Mouse (Mus musculus) limb, embryonic 15.5 days (tissue): ENCODE data around the gene Polr2b. TPM values are rescaled to one million over a fixed set of nuclear protein-coding genes. Genes with fewer than 3 reads are reported as not detected.

Experiments used
- ATAC-seq: fragments of 200-750 bp; cut with Nextera tagmentation; 2 replicates; pipeline ENCODE4 v1.8.0; 2017; ENCODE audit warnings: low read depth, moderate TSS enrichment; ENCODE audit not compliant: insufficient number of reproducible peaks, low FRiP score, low TSS enrichment
- H3K27ac ChIP-seq: fragments of 300-500 bp; sonication (generic); 2 replicates; pipeline ENCODE4 v1.5.1; 2015; ENCODE audit warnings: moderate library complexity, mild to moderate bottlenecking, inconsistent platforms
- H3K27me3 ChIP-seq: fragments of 300-500 bp; sonication (generic); 2 replicates; pipeline ENCODE4 v1.6.1; 2015; ENCODE audit warnings: inconsistent platforms
- H3K36me3 ChIP-seq: fragments of 300-500 bp; sonication (generic); 2 replicates; pipeline ENCODE4 v1.6.1; 2015; ENCODE audit warnings: inconsistent platforms
- H3K4me1 ChIP-seq: fragments of 300-500 bp; sonication (generic); 2 replicates; pipeline ENCODE4 v1.6.1; 2015; ENCODE audit warnings: inconsistent platforms
- H3K4me2 ChIP-seq: fragments of 300-500 bp; sonication (generic); 2 replicates; pipeline ENCODE4 v1.6.1; 2015; ENCODE audit warnings: mild to moderate bottlenecking, inconsistent platforms
- H3K4me3 ChIP-seq: fragments of 300-500 bp; sonication (generic); 2 replicates; pipeline ENCODE4 v1.5.1; 2015; ENCODE audit warnings: mild to moderate bottlenecking, inconsistent platforms
- H3K9ac ChIP-seq: fragments of 300-500 bp; sonication (generic); 2 replicates; pipeline ENCODE4 v1.6.1; 2015; ENCODE audit warnings: inconsistent platforms
- H3K9me3 ChIP-seq: fragments of 300-500 bp; sonication (generic); 2 replicates; pipeline ENCODE4 v1.6.1; 2016; ENCODE audit warnings: inconsistent platforms
- WGBS: fragments of 180-500 bp; shearing (Covaris S2); methylation state at CpG from one replicate; pipeline ENCODE4 v1.1.7; 2015; 5-methylcytosine and 5-hydroxymethylcytosine counted together
- polyA plus RNA-seq: library from polyadenylated mRNA; unstranded; fragments of >200 nt; fragmentation: Nextera tagmentation; extraction: Ambion mirVana; gene quantifications from 2 replicates; pipeline ENCODE4 v1.2.1, GENCODE M21; 2015

Gene Polr2b
- polyA plus RNA-seq, 1 experiment from 2014 or later: 50.8 TPM

GRCm38 (mm10) chr5:77368194-77368593 lies 58.2 kb downstream of the Polr2b start:
- no peaks in the 10 kb centered on the region for H3K27me3 ChIP-seq
- peaks cover 52% of the 10 kb centered on the region for H3K4me1 ChIP-seq
- no peak overlapping the region for H3K4me2 ChIP-seq
- no peaks in the 10 kb centered on the region for H3K36me3 ChIP-seq
- WGBS: 40% methylated on average over 7 of the region's 7 CpGs
- no peaks in the 10 kb centered on the region for H3K9me3 ChIP-seq
- ATAC-seq: no peak
- H3K9ac ChIP-seq: no peak overlapping the region
- H3K4me3 ChIP-seq: no peak overlapping the region
- H3K27ac ChIP-seq: peak overlapping the region; percentile 77

GRCm38 (mm10) chr5:77369394-77369793 lies 59.4 kb downstream of the Polr2b start:
- H3K4me1 ChIP-seq: peaks cover 48% of the 10 kb centered on the region
- H3K27me3 ChIP-seq: no peaks in the 10 kb centered on the region
- no peak overlapping the region for H3K4me2 ChIP-seq
- H3K9me3 ChIP-seq: no peaks in the 10 kb centered on the region
- no peak overlapping the region for H3K27ac ChIP-seq
- no peak for ATAC-seq
- WGBS: 56% methylated on average over 5 of the region's 5 CpGs
- no peak overlapping the region for H3K9ac ChIP-seq
- no peaks in the 10 kb centered on the region for H3K36me3 ChIP-seq
- H3K4me3 ChIP-seq: no peak overlapping the region

GRCm38 (mm10) chr5:77370378-77370892 lies 60.5 kb downstream of the Polr2b start:
- Histone ChIP-seq H3K9me3 (no peaks in the 10 kb centered on the region), H3K27me3 (no peaks in the 10 kb centered on the region), H3K36me3 (no peaks in the 10 kb centered on the region), H3K4me2 (no peak overlapping the region), H3K4me1 (peaks cover 45% of the 10 kb centered on the region), H3K27ac (no peak overlapping the region), H3K4me3 (no peak overlapping the region), H3K9ac (no peak overlapping the region)
- ATAC-seq: no peak
- WGBS: 61% methylated on average over 5 of the region's 5 CpGs

- Histone ChIP-seq H3K9me3 (no peaks in the 10 kb centered on the region), H3K9ac (no peak overlapping the region), H3K27me3 (no peaks in the 10 kb centered on the region), H3K36me3 (no peaks in the 10 kb centered on the region), H3K4me3 (no peak overlapping the region), H3K4me1 (peaks cover 33% of the 10 kb centered on the region), H3K27ac (no peak overlapping the region), H3K4me2 (no peak overlapping the region)
- ATAC-seq: no peak
- 61% methylated on average over 7 of the region's 7 CpGs for WGBS
Measured at GRCm38 (mm10) chr5:77372242-77372641, 62.3 kb downstream of the Polr2b start.

- Histone ChIP-seq H3K4me3 (no peak overlapping the region), H3K4me2 (no peak overlapping the region), H3K27ac (no peak overlapping the region), H3K4me1 (peaks cover 28% of the 10 kb centered on the region), H3K36me3 (no peaks in the 10 kb centered on the region), H3K9me3 (no peaks in the 10 kb centered on the region), H3K27me3 (no peaks in the 10 kb centered on the region), H3K9ac (no peak overlapping the region)
- WGBS: 63% methylated on average over 6 of the region's 6 CpGs
- ATAC-seq: no peak
Measured at GRCm38 (mm10) chr5:77372778-77373177, 62.8 kb downstream of the Polr2b start.

- Histone ChIP-seq H3K4me2 (no peak overlapping the region), H3K36me3 (no peaks in the 10 kb centered on the region), H3K9ac (no peak overlapping the region), H3K27ac (0 out of 2 replicates have a peak overlapping the region, but pooled peaks have one; percentile 27), H3K27me3 (no peaks in the 10 kb centered on the region), H3K4me1 (peaks cover 13% of the 10 kb centered on the region), H3K4me3 (no peak overlapping the region), H3K9me3 (no peaks in the 10 kb centered on the region)
- WGBS: 59% methylated on average over 3 of the region's 3 CpGs
- no peak for ATAC-seq
Measured at GRCm38 (mm10) chr5:77374945-77375344, 65.0 kb downstream of the Polr2b start.

GRCm38 (mm10) chr5:77375546-77375945 lies 65.6 kb downstream of the Polr2b start:
- Histone ChIP-seq H3K4me1 (peaks cover 7% of the 10 kb centered on the region; the same call in 1 of the 2 replicates), H3K4me2 (no peak overlapping the region), H3K27me3 (no peaks in the 10 kb centered on the region), H3K9ac (no peak overlapping the region), H3K9me3 (no peaks in the 10 kb centered on the region), H3K4me3 (no peak overlapping the region), H3K36me3 (no peaks in the 10 kb centered on the region), H3K27ac (no peak overlapping the region)
- WGBS: 55% methylated on average over 4 of the region's 4 CpGs
- no peak for ATAC-seq

- H3K4me3 ChIP-seq: no peak overlapping the region
- H3K27me3 ChIP-seq: no peaks in the 10 kb centered on the region
- H3K4me1 ChIP-seq: peaks cover 5% of the 10 kb centered on the region; the same call in 1 of the 2 replicates
- H3K4me2 ChIP-seq: no peak overlapping the region
- no peak overlapping the region for H3K9ac ChIP-seq
- no peak overlapping the region for H3K27ac ChIP-seq
- 76% methylated on average over 3 of the region's 3 CpGs for WGBS
- no peaks in the 10 kb centered on the region for H3K36me3 ChIP-seq
- no peak for ATAC-seq
- H3K9me3 ChIP-seq: no peaks in the 10 kb centered on the region
Measured at GRCm38 (mm10) chr5:77378027-77378426, 68.1 kb downstream of the Polr2b start.

GRCm38 (mm10) chr5:77379434-77380135 lies 69.6 kb downstream of the Polr2b start:
- Histone ChIP-seq H3K9me3 (no peaks in the 10 kb centered on the region), H3K27me3 (no peaks in the 10 kb centered on the region), H3K4me3 (no peak overlapping the region), H3K4me2 (no peak overlapping the region), H3K27ac (no peak overlapping the region), H3K4me1 (peaks cover 7% of the 10 kb centered on the region; the same call in 1 of the 2 replicates), H3K9ac (no peak overlapping the region), H3K36me3 (no peaks in the 10 kb centered on the region)
- 0 out of 2 replicates have a peak, but pooled peaks have one; percentile 3 for ATAC-seq
- 36% methylated on average over 14 of the region's 14 CpGs for WGBS

GRCm38 (mm10) chr5:77380321-77380901 lies 70.5 kb downstream of the Polr2b start:
- Histone ChIP-seq H3K4me3 (no peak overlapping the region), H3K27me3 (no peaks in the 10 kb centered on the region), H3K4me2 (no peak overlapping the region), H3K9ac (no peak overlapping the region), H3K9me3 (no peaks in the 10 kb centered on the region), H3K27ac (no peak overlapping the region), H3K4me1 (peaks cover 4% of the 10 kb centered on the region; the same call in 1 of the 2 replicates), H3K36me3 (no peaks in the 10 kb centered on the region)
- ATAC-seq: no peak
- WGBS: 75% methylated on average over 17 of the region's 17 CpGs

GRCm38 (mm10) chr5:77381283-77381682 lies 71.3 kb downstream of the Polr2b start:
- no peaks in the 10 kb centered on the region for H3K27me3 ChIP-seq
- no peak overlapping the region for H3K4me3 ChIP-seq
- no peaks in the 10 kb centered on the region for H3K36me3 ChIP-seq
- 63% methylated on average over 7 of the region's 7 CpGs for WGBS
- H3K4me1 ChIP-seq: peaks cover 4% of the 10 kb centered on the region; the same call in 1 of the 2 replicates
- no peak overlapping the region for H3K9ac ChIP-seq
- ATAC-seq: no peak
- H3K27ac ChIP-seq: no peak overlapping the region
- no peaks in the 10 kb centered on the region for H3K9me3 ChIP-seq
- H3K4me2 ChIP-seq: no peak overlapping the region

- Histone ChIP-seq H3K4me2 (no peak overlapping the region), H3K4me1 (peaks cover 4% of the 10 kb centered on the region; the same call in 1 of the 2 replicates), H3K9ac (no peak overlapping the region), H3K36me3 (no peaks in the 10 kb centered on the region), H3K27ac (no peak overlapping the region), H3K9me3 (no peaks in the 10 kb centered on the region), H3K27me3 (no peaks in the 10 kb centered on the region), H3K4me3 (no peak overlapping the region)
- no peak for ATAC-seq
- WGBS: 84% methylated on average over 5 of the region's 5 CpGs
Measured at GRCm38 (mm10) chr5:77381686-77382085, 71.7 kb downstream of the Polr2b start.
